Mouse (Mus musculus) kidney, postnatal 10 days (tissue): ENCODE data around the gene Sstr2.
"Not testable (repeated sequence)": the region's sequence is repeated elsewhere in the genome, so short reads cannot be mapped to it uniquely, and the experiment has no call there.

Source experiments
- DNase-seq: peaks from one replicate; pipeline ENCODE4 v3.0.0; 2021; ENCODE audit warnings: mixed read lengths

Gene Sstr2

GRCm38 (mm10) chr11:113658763-113659162, 39.6 kb downstream of the Sstr2 start:
- DNase-seq = no peak

- not testable (repeated sequence) for DNase-seq
Observed at GRCm38 (mm10) chr11:113660213-113660612, 41.1 kb downstream of the Sstr2 start.

GRCm38 (mm10) chr11:113660940-113661339, 41.8 kb downstream of the Sstr2 start:
- DNase-seq = no peak

- DNase-seq = no peak
Observed at GRCm38 (mm10) chr11:113661835-113662351, 42.8 kb downstream of the Sstr2 start.

GRCm38 (mm10) chr11:113664279-113664678, 45.1 kb downstream of the Sstr2 start:
- no peak for DNase-seq

GRCm38 (mm10) chr11:113666205-113666604, 47.1 kb downstream of the Sstr2 start:
- DNase-seq = no peak

- DNase-seq = peak; percentile 73
Observed at GRCm38 (mm10) chr11:113666648-113667047, 47.5 kb downstream of the Sstr2 start.

GRCm38 (mm10) chr11:113667122-113667521, 48.0 kb downstream of the Sstr2 start:
- DNase-seq = peak; percentile 48

GRCm38 (mm10) chr11:113667704-113668103, 48.6 kb downstream of the Sstr2 start:
- no peak for DNase-seq

GRCm38 (mm10) chr11:113668857-113669256, 49.7 kb downstream of the Sstr2 start:
- no peak for DNase-seq

- no peak for DNase-seq
Observed at GRCm38 (mm10) chr11:113669711-113670110, 50.6 kb downstream of the Sstr2 start.

GRCm38 (mm10) chr11:113673614-113674013, 54.5 kb downstream of the Sstr2 start:
- peak; percentile 11 for DNase-seq

GRCm38 (mm10) chr11:113674595-113674994, 55.5 kb downstream of the Sstr2 start:
- DNase-seq = peak; percentile 8
